Mouse (Mus musculus) ES-E14 (cell line): ENCODE data around the gene Slc5a10. TPM values are rescaled to one million over a fixed set of nuclear protein-coding genes. Genes with fewer than 3 reads are reported as not detected.

Experiments
- DNase-seq: peaks from one replicate; pipeline ENCODE4 v3.0.0-alpha.2; 2013; ENCODE audit warnings: low read depth, low spot score
- H3K27ac ChIP-seq: 2 replicates; pipeline ENCODE4 v1.5.1; 2012; ENCODE audit warnings: low read depth, mild to moderate bottlenecking, low read length, moderate library complexity, mixed read lengths; ENCODE audit not compliant: poor library complexity, insufficient read depth, severe bottlenecking
- H3K36me3 ChIP-seq: 2 replicates; pipeline ENCODE4 v1.6.1; 2012; ENCODE audit warnings: mild to moderate bottlenecking, low read length, moderate library complexity, mixed read lengths; ENCODE audit not compliant: control insufficient read depth, poor library complexity, insufficient read depth, severe bottlenecking
- H3K4me1 ChIP-seq, 2 experiments: fragments of 150-350 bp in 1 of 2; sonication (generic) in 1 of 2; 2 replicates each; pipeline ENCODE4 v1.6.1; 2012; ENCODE audit warnings: low read length in 2 of 2, mild to moderate bottlenecking in 1 of 2, mixed read lengths in 1 of 2; ENCODE audit not compliant: control insufficient read depth in 2 of 2, insufficient read depth in 2 of 2, poor library complexity in 1 of 2
- H3K4me3 ChIP-seq, 2 experiments: fragments of 150-350 bp in 1 of 2; sonication (generic) in 1 of 2; 2 replicates each; pipeline ENCODE4 v1.5.1; 2012; ENCODE audit warnings: low read length in 2 of 2, low read depth in 1 of 2, mild to moderate bottlenecking in 1 of 2, mixed read lengths in 1 of 2; ENCODE audit not compliant: insufficient read depth in 1 of 2, poor library complexity in 1 of 2, severe bottlenecking in 1 of 2
- H3K9ac ChIP-seq: 2 replicates; pipeline ENCODE4 v1.6.1; 2012; ENCODE audit warnings: low read depth, mild to moderate bottlenecking, low read length, mixed read lengths; ENCODE audit not compliant: poor library complexity, insufficient read depth, severe bottlenecking
- H3K9me3 ChIP-seq: fragments of 150-350 bp; sonication (generic); 2 replicates; pipeline ENCODE4 v1.6.1; 2012; ENCODE audit warnings: low read depth, mild to moderate bottlenecking, low read length; ENCODE audit not compliant: control insufficient read depth, insufficient read depth
- CHD2 ChIP-seq: IDR thresholded peaks from 2 replicates; pipeline ENCODE4 v1.6.1; 2014; ENCODE audit warnings: mild to moderate bottlenecking, low read depth, low read length, inconsistent platforms
- HCFC1 ChIP-seq: IDR thresholded peaks from 2 replicates; pipeline ENCODE4 v1.6.1; 2012; ENCODE audit warnings: low read length, inconsistent platforms, borderline replicate concordance; ENCODE audit not compliant: insufficient read depth
- MAFK ChIP-seq: IDR thresholded peaks from 2 replicates; pipeline ENCODE4 v1.6.1; 2014; ENCODE audit warnings: mild to moderate bottlenecking, low read depth, low read length, inconsistent platforms; ENCODE audit not compliant: insufficient read depth
- in situ Hi-C, 2 experiments: fragments of 600-800 bp; cut with MboI; formaldehyde crosslinking; loops; one replicate each; pipeline ENCODE4 v1.15.1; 2025; ENCODE audit warnings: low sequenced_read_pairs in 2 of 2, inconsistent platforms in 1 of 2; ENCODE audit not compliant: unreplicated experiment in 2 of 2
- total RNA-seq: library from RNA; depleted of rRNA; stranded (reverse); fragments of 300-350 nt; gene quantifications from 2 replicates; pipeline ENCODE4 v1.2.3, GENCODE M21; 2012; rRNA removed

The Slc5a10 gene
- total RNA-seq, 1 experiment = 0.45 TPM

DNA sequence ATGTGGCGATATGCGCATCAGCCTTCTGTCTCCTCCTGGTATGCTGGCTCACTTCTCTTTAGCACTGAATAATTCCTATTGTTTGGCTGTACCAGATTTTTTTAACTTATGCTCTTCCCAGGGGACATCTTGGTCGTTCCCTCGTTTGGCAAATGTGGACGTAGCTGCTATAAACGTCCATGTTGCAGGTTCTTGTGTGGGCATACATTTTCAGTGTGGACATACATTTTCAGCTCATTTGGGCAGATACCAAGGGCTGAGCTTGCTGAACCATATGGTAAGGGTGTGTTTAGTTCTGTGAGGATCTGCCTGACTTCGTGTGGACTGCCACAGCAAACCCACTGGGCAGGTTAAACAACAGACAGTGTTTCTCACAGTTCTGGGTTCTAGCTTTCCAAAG lies 95.5 kb downstream of the Slc5a10 start:
- no peak overlapping the region for H3K27ac ChIP-seq
- H3K9ac ChIP-seq = no peak overlapping the region
- peaks cover 0 to 7% of the 10 kb centered on the region in 2 experiments; a peak in 1 of 4 replicates for H3K4me1 ChIP-seq
- H3K4me3 ChIP-seq = no peak overlapping the region
- no peak for DNase-seq
- H3K9me3 ChIP-seq = no peaks in the 10 kb centered on the region
- TF ChIP-seq HCFC1 (no peak), MAFK (no peak), CHD2 (no peak)
- no peaks in the 10 kb centered on the region for H3K36me3 ChIP-seq
- in situ Hi-C loops = loop anchor here in 1 of 2 experiments (10.0 kb wide), 1 partner anchor 90 kb away; no protein-coding TSS in a partner anchor

Other genes starting within 250 kb of the Slc5a10 start
- 2.5 and 2.9 TPM in 2 replicates for gene Mfap4, start 235.4 kb downstream of the Slc5a10 start, total RNA-seq
- 24.8 and 25.3 TPM in 2 replicates for gene Mapk7, start 226.4 kb downstream of the Slc5a10 start, total RNA-seq
- gene B9d1, start 215.7 kb downstream of the Slc5a10 start, total RNA-seq = 84.7 and 108 TPM in 2 replicates
- gene Epn2, start 141.1 kb downstream of the Slc5a10 start, total RNA-seq = 29.0 and 33.1 TPM in 2 replicates
- gene Grap, start 67.6 kb downstream of the Slc5a10 start, total RNA-seq = 0.16 and 1.5 TPM in 2 replicates
- 6.2 and 9.4 TPM in 2 replicates for gene Fam83g, start 36.7 kb downstream of the Slc5a10 start, total RNA-seq
- gene Prpsap2, start 41.3 kb upstream of the Slc5a10 start, total RNA-seq = 29.3 and 35.7 TPM in 2 replicates
- gene Ulk2, start 134.2 kb upstream of the Slc5a10 start, total RNA-seq = 3.3 and 4.3 TPM in 2 replicates
- gene Akap10, start 209.4 kb upstream of the Slc5a10 start, total RNA-seq = 23.5 and 24.2 TPM in 2 replicates
- gene Specc1, start 235.9 kb upstream of the Slc5a10 start, total RNA-seq = 15.3 and 19.9 TPM in 2 replicates